Mouse (Mus musculus): ENCODE data around the gene Ahcy. TPM values are rescaled to one million over a fixed set of nuclear protein-coding genes. Genes with fewer than 3 reads are reported as not detected.

The Ahcy gene
- polyA plus RNA-seq, 1 experiment = 27.8 TPM

DNA sequence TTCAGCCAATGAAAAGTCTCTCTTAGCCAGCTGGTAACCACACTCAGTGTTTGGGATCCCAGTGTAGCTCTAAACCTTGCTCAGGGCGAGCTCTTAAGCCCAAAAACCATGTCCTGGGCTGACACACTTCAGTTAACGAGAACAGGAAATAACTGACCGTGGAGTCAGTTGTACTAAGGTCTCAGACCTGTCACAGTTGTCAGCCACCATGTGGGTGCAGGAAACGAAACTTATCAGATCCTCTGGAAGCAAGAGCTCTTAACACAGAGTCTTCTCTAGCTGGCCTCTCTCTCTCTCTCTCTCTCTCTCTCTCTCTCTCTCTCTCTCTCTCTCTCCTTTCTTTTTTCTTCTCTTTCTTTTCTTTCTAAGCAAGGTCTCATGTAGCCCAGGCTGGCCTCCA, 19.1 kb upstream of the Ahcy start:
- Histone ChIP-seq H3K4me1 (ENCODE audit: control insufficient read depth, insufficient read depth, low read length) (no peaks in the 10 kb centered on the region), H3K4me3 (replicated peaks; ENCODE audit: extremely low read depth, low read depth, low read length) (no peak overlapping the region)
- TF ChIP-seq POLR2A (IDR thresholded peaks at IDR 0.05; ENCODE audit: borderline replicate concordance, extremely low read depth, low read depth, low read length) (no peak), CTCF (IDR thresholded peaks at IDR 0.05; ENCODE audit: insufficient read depth, low read length) (no peak)
- 22% methylated on average over 4 of the region's 4 CpGs for WGBS
- no peak for DNase-seq

DNA sequence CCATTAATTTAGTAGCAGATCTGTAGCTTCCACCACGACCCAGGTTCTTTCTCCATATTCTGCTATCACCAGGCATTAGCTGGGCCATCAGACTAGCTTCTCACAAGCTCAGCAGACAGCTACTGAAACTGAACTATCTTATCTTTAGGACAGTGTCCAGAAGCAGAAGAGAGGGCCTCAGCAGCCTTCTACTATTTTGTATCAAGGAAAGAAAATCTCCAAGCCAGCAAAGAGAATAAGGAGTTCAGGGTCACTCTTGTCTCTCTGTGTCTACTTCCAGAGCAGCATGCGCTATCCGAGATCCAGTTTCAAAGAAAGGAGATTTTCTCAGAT, 17.4 kb upstream of the Ahcy start:
- TF ChIP-seq CTCF (IDR thresholded peaks at IDR 0.05; ENCODE audit: insufficient read depth, low read length) (no peak), POLR2A (IDR thresholded peaks at IDR 0.05; ENCODE audit: borderline replicate concordance, extremely low read depth, low read depth, low read length) (no peak)
- Histone ChIP-seq H3K4me3 (replicated peaks; ENCODE audit: extremely low read depth, low read depth, low read length) (no peak overlapping the region), H3K4me1 (ENCODE audit: control insufficient read depth, insufficient read depth, low read length) (no peaks in the 10 kb centered on the region)
- DNase-seq = no peak
- 85% methylated on average over 3 of the region's 3 CpGs for WGBS

DNA sequence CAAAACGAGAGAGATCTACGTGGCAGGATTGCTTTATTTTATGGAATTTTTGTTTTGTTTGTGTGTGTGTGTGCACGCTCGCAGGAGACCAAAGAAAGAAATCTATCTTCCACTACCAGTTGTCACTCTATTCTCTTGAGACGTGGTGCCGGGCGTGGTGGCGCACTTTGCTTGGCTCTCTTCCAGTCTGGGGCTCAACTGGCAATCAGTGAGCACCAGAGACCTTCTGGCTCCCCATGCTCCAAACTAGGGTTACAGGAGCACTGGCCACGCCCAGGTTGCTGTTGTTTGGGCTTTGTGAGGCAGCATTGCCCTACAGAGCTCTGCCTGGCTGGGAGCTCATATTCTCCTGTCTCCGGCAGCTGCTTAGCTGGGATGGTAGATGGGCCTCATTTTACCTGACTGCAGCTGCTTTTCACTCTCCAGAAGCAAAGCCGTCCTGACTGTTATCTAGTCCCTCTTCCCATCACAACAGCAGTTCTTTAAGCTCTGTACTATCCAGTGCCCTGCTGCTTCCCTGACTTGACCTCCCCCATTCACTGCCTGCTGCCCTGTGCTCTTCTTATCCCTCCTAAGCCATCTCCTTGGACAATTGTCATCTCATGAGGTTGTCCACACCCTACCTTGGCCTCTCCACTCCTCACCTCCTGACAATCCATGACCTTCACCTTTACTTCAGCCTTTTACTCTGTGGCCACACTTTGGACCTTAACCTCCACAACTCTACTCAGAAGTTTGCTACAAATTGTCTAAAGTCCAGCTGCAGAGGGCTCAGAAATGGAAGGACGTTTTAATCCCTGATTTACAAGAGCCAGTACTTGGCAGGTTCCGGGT, 16.8 kb upstream of the Ahcy start:
- no peak for DNase-seq
- WGBS = 38% methylated on average over 13 of the region's 13 CpGs

DNA sequence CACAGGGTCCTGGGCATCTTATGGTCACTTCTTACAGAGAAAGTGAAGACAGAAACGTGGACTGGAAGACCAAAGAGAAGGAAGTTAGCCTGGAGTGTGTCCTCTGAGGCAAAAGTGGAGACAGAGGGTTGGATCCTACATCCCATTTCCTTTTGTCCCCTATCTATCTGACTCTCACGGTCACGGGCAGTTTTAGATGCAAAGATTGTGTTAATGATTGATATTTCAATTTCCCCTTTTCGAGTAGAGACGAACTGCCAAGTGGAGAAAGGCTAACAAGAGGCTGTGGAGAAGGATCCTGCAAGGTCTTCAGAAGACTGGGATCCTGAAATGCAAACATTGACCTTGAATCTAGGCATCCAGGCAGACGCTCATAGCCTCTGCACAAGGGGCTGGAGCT, 14.0 kb upstream of the Ahcy start:
- H3K4me3 ChIP-seq (replicated peaks; ENCODE audit: extremely low read depth, low read depth, low read length) = no peak overlapping the region
- no peaks in the 10 kb centered on the region; the same call in 1 of the 2 replicates for H3K4me1 ChIP-seq (ENCODE audit: control insufficient read depth, insufficient read depth, low read length)
- 50% methylated on average over 6 of the region's 6 CpGs for WGBS
- DNase-seq = no peak
- TF ChIP-seq POLR2A (IDR thresholded peaks at IDR 0.05; ENCODE audit: borderline replicate concordance, extremely low read depth, low read depth, low read length) (no peak), CTCF (IDR thresholded peaks at IDR 0.05; ENCODE audit: insufficient read depth, low read length) (no peak)

More for the DNA sequence above, 16.8 kb upstream of the Ahcy start:
- TF ChIP-seq CTCF (IDR thresholded peaks at IDR 0.05; ENCODE audit: insufficient read depth, low read length) = no peak
- TF ChIP-seq POLR2A (IDR thresholded peaks at IDR 0.05; ENCODE audit: borderline replicate concordance, extremely low read depth, low read depth, low read length) = no peak
- Histone ChIP-seq H3K4me3 (replicated peaks; ENCODE audit: extremely low read depth, low read depth, low read length) (no peak overlapping the region), H3K4me1 (ENCODE audit: control insufficient read depth, insufficient read depth, low read length) (no peaks in the 10 kb centered on the region)

DNA sequence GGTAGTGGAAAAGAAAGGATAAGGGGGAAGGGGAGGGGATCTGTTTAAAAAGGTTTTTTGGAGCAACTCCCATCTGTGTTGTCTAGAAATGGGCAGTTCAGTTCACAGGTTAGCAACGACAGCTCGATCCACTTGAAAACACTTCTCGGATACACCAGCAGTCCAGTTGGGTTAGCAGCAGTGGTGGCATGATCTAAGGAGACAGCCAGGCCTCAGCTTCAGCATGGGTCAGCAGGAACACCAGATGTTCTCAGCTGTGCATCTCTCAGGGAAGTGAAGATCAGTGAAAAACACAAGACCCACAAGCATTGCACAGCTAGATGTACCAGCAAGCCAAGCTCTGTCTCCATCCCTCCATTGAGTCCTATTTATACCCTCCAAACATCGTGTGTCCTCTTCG, 12.0 kb upstream of the Ahcy start:
- WGBS = 77% methylated on average over 5 of the region's 5 CpGs
- no peak for DNase-seq
- Histone ChIP-seq H3K4me1 (ENCODE audit: control insufficient read depth, insufficient read depth, low read length) (no peaks in the 10 kb centered on the region; the same call in 1 of the 2 replicates), H3K4me3 (replicated peaks; ENCODE audit: extremely low read depth, low read depth, low read length) (no peak overlapping the region)
- no peak for TF ChIP-seq CTCF (IDR thresholded peaks at IDR 0.05; ENCODE audit: insufficient read depth, low read length)
- TF ChIP-seq POLR2A (IDR thresholded peaks at IDR 0.05; ENCODE audit: borderline replicate concordance, extremely low read depth, low read depth, low read length) = no peak

DNA sequence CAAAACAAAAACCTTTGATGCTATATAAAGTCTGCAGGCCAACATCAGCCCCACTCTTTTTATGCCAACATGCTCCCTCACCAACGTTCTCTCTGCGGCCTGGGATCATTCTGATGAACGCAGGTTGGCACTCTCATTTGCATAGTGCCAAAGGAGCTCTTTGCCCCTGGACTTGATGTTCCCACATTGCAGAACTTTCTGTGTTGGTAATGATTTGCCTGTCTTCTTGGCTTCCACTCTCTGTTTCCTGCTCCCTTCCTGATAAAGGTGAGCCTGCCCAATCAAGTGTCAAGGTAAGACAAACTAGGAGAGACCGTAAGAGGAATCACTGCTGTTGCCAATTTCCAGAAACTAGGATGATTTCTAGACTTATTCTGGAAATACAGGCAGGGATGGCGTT, 10.2 kb upstream of the Ahcy start:
- Histone ChIP-seq H3K4me1 (ENCODE audit: control insufficient read depth, insufficient read depth, low read length) (no peaks in the 10 kb centered on the region; the same call in 1 of the 2 replicates), H3K4me3 (replicated peaks; ENCODE audit: extremely low read depth, low read depth, low read length) (no peak overlapping the region)
- DNase-seq = no peak
- WGBS = 86% methylated on average over 5 of the region's 5 CpGs
- TF ChIP-seq POLR2A (IDR thresholded peaks at IDR 0.05; ENCODE audit: borderline replicate concordance, extremely low read depth, low read depth, low read length) (no peak), CTCF (IDR thresholded peaks at IDR 0.05; ENCODE audit: insufficient read depth, low read length) (no peak)

DNA sequence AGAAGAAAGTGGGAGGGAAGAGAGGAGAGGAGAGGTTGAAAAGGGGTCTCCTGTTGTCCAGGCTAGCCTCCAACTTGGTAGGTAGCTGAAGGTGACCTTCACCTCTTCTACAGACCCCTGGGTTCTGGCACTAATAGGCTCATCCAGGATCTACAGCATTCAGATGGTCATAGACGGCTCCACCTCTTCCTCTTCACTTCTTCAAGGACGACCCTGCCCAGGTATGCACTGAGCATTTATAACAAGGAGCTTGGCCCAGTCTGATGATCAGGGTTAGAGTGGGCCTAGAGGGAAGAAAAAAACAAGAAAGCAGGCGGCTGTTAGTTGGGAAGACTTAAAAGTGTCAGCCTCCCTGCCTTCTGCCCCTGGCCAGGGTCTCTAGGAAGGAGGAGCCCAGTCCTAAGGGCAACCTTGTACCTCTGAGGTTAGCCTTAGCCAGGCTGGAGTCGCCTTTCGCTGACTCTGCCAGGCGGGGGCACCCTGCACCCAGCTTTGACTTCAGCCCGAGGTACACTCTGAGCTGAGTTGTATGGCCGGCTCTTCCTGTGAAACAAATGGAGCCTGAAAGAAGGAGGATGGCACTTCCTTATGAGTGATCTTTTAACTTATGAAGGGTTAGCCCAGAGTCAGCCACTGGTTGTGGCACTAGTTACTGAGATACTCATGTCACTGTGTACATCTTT, 8.0 kb upstream of the Ahcy start:
- no peaks in the 10 kb centered on the region; the same call in 1 of the 2 replicates for H3K4me1 ChIP-seq (ENCODE audit: control insufficient read depth, insufficient read depth, low read length)
- DNase-seq = peak; percentile 57
- WGBS = 17% methylated on average over 8 of the region's 8 CpGs
- peak; percentile 72 for TF ChIP-seq CTCF (IDR thresholded peaks at IDR 0.05; ENCODE audit: insufficient read depth, low read length)
- TF ChIP-seq POLR2A (IDR thresholded peaks at IDR 0.05; ENCODE audit: borderline replicate concordance, extremely low read depth, low read depth, low read length) = no peak
- H3K4me3 ChIP-seq (replicated peaks; ENCODE audit: extremely low read depth, low read depth, low read length) = no peak overlapping the region

DNA sequence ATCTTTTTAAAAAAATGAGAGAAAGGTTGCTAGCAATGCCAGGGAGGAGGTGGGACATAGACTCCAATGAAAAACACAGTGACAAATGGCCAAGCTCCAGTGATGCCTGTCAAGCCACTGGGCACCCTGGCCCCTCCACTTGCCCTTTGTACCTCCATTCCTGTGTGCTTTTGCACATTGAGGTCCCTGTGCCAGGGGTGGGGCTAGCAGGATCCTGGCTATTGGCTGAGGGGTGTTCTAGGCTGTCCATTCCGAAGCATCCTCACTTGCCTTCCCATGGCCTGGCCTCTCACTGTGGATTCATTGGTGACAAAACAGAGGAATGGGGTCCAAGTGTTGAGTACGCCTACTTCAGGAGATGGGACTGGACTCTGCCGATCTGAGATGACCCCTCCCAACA, 6.8 kb upstream of the Ahcy start:
- no peak for DNase-seq
- Histone ChIP-seq H3K4me1 (ENCODE audit: control insufficient read depth, insufficient read depth, low read length) (no peaks in the 10 kb centered on the region; the same call in 1 of the 2 replicates), H3K4me3 (replicated peaks; ENCODE audit: extremely low read depth, low read depth, low read length) (no peak overlapping the region)
- 78% methylated on average over 3 of the region's 3 CpGs for WGBS
- TF ChIP-seq POLR2A (IDR thresholded peaks at IDR 0.05; ENCODE audit: borderline replicate concordance, extremely low read depth, low read depth, low read length) (no peak), CTCF (IDR thresholded peaks at IDR 0.05; ENCODE audit: insufficient read depth, low read length) (no peak)

DNA sequence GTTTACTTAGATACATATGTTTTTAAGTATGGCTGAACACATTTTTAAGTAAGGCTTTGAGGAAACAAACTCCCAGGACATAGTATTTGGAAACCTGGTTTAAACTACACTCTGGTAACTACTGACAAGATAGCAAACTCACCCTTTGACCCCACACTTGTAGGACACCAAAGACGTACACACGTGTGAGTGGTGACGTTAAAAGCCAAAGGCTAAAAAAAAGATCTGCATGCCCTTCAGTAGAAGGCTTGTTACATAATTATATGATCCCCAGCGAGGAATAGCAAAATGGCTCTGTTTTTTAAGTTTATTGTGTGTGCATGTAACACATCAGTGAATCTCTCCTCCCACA, 5.9 kb upstream of the Ahcy start:
- no peak for DNase-seq
- WGBS = 52% methylated on average over 4 of the region's 4 CpGs
- no peaks in the 10 kb centered on the region; the same call in 1 of the 2 replicates for H3K4me1 ChIP-seq (ENCODE audit: control insufficient read depth, insufficient read depth, low read length)
- TF ChIP-seq POLR2A (IDR thresholded peaks at IDR 0.05; ENCODE audit: borderline replicate concordance, extremely low read depth, low read depth, low read length) = no peak
- TF ChIP-seq CTCF (IDR thresholded peaks at IDR 0.05; ENCODE audit: insufficient read depth, low read length) = no peak
- H3K4me3 ChIP-seq (replicated peaks; ENCODE audit: extremely low read depth, low read depth, low read length) = no peak overlapping the region
